Mouse (Mus musculus) retina, postnatal 1 day (tissue): ENCODE results near the gene Srrd.
A peak's percentile ranks its signal among the peaks of the same experiment; 100 is the strongest.
"Not testable (repeated sequence)": the region's sequence is repeated elsewhere in the genome, so short reads cannot be mapped to it uniquely, and the experiment has no call there.

ENCODE experiments used
- DNase-seq: peaks from one replicate; pipeline ENCODE4 v3.0.0-alpha.2; 2012

Srrd gene

DNA sequence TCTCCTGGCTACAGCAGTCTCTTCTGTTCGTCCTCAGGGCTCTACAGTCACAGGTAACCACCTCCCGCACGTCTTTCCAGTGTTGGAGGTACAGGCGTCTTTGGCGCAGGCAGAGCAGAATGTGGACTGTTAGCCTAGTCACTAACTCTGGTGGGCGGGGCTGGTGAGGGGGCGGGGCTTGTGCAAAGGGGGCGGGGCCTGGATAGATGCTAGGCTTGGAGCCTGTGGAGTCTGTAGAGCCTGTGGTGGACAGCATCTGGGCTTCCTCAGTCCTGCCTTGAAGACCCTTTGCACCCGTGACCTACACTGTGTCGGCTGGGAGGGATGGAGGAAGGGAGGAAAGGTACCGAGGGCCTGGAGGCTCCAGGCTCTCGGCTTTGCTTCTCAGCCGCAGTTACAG is 13.1 kb upstream of the Srrd start, which contains the start of gene Gm6583:
Gene Gm6583 (minus strand): TSS at position 124 of the 400 bp plus-strand sequence.
- no peak for DNase-seq

- DNase-seq = no peak
Observed at GRCm38 (mm10) chr5:112355493-112355892, 12.7 kb upstream of the Srrd start.

- DNase-seq = no peak
Observed at GRCm38 (mm10) chr5:112349169-112349568, 6.3 kb upstream of the Srrd start.

GRCm38 (mm10) chr5:112346211-112346965 is 3.5 kb upstream of the Srrd start:
- DNase-seq = no peak

DNA sequence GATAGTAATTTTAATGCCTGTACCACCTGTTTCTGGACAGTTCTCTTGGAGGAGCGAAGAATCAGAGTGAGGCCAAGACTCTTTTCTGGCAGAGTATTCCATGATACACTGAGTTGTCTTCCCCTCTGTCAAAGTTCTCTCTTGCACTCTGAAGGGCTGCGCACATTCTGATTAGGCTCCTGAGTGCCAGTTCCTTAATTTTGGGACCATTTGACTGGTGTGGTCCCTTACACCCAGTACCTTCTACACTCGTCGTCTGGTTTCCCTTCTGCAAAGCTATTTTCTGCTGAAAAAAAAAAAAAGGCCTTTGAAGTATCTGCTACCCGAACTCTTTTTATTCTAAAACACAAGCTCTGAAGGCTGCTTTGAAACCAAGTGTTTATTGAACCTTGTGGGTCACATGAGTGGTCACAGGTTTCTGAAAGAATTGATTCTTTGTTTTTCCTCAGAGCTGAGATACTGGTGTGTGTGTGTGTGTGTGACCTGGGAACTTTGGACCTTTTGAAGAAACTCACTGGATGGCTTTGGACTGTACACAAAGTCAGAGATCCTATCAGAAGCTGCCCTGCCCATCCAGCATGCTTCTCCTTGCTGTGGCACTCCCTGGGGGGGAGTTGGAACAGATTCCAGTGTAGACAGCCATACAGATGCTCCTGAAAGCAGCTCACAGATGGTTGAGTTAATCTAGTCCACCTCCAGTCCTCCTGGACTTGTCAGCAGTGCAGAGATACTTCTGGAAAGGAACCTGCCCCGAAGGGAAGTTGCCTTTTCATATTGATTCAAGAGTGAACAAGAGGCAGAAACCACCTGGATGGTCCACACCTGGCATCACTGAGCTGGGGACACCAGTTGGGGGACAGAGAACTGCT is 1.5 kb upstream of the Srrd start:
- DNase-seq = no peak

- DNase-seq = no peak
Observed at GRCm38 (mm10) chr5:112343205-112343595, 360 bp upstream of the Srrd start.

DNA sequence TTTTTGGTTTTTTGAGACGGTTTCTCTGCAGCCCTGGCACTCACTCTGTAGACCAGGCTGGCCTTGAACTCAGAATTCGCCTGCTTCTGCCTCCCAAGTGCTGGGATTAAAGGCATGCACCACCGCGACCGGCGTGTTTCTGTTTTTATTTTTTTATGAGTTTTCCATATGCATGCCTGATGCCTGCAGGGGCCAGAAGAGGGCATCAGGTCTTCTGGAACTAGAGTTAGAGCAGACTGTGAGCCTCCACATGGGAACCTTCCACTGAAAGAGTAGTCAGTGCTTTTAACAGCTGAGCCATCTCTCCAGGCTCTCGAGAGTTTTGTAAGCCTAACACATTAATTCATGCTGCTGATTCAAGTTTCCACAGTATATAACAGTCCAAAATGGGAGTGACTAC is 3.6 kb downstream of the Srrd start:
- DNase-seq = no peak

GRCm38 (mm10) chr5:112337004-112337403 is 5.8 kb downstream of the Srrd start:
- DNase-seq = no peak

- DNase-seq = peak; percentile 48
Observed at GRCm38 (mm10) chr5:112335473-112335872, 7.4 kb downstream of the Srrd start.

DNA sequence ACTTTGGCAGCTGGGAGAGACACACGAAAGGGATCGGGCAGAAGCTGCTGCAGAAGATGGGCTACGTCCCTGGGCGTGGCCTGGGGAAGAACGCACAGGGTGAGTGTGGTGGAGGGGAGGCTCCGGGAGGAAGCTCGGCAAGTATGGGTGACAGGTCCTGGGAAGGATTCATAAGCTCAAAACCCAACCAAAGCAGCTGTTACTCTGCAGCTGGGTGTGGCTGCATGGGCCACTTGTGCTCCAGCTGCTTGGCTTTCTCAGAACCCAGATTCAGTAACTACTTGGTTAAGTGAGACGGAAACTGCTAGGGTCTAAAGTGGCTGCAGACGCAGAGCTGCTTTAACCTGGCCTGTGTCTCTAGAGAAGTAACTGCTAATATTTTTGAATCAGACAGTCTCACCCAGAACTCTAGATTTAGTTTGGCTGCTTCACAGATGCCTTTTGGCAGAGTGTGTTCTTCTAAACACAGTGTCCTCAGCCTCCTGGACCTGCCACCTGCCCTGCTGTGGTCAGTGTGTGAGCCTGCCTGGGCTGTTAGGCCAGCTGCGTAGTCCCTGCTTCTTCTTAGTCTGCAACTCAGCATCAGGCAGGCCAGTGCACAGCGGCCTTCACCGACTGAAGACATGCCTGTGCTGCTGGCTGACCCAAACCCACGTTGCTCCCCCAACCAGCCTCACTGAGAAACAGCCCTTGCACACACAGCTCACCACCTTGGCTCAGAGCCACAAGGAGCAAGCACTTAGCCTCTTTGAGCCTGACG is 12.9 kb downstream of the Srrd start:
- no peak for DNase-seq

GRCm38 (mm10) chr5:112327854-112328253 is 15.0 kb downstream of the Srrd start:
- DNase-seq = no peak

DNA sequence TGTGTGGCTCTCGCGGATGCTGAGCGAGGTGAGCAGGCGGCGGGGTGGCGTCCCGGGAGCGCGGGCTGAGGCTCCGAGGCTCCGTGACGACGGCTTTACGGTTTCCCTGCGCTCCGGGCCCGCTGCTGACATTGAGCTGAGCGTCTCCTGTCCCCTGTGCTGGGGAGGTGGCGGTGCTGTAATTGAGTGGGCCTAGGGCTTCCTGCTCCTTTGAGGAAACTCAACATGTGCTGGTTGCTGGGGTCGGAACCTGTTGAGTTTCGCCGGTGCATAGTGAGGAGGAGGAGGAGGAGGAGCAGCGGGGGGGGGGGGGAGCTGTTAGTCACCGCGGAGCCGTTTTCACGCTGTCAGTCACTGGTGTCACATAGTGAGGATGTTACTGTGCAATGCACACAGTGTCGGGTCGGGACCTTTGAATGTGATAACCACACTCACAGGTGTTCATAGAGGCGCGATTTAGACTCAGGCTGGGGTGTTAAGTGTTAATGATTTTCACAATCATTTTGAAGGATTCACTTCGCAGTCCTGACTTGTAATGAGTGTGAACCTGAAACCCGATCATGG is 16.3 kb downstream of the Srrd start:
- DNase-seq = no peak

GRCm38 (mm10) chr5:112325546-112326445 is 17.0 kb downstream of the Srrd start, which contains the start of gene Tfip11:
Tfip11 (plus strand) TSS chr5:112326358.
- DNase-seq = peak; percentile 97

DNA sequence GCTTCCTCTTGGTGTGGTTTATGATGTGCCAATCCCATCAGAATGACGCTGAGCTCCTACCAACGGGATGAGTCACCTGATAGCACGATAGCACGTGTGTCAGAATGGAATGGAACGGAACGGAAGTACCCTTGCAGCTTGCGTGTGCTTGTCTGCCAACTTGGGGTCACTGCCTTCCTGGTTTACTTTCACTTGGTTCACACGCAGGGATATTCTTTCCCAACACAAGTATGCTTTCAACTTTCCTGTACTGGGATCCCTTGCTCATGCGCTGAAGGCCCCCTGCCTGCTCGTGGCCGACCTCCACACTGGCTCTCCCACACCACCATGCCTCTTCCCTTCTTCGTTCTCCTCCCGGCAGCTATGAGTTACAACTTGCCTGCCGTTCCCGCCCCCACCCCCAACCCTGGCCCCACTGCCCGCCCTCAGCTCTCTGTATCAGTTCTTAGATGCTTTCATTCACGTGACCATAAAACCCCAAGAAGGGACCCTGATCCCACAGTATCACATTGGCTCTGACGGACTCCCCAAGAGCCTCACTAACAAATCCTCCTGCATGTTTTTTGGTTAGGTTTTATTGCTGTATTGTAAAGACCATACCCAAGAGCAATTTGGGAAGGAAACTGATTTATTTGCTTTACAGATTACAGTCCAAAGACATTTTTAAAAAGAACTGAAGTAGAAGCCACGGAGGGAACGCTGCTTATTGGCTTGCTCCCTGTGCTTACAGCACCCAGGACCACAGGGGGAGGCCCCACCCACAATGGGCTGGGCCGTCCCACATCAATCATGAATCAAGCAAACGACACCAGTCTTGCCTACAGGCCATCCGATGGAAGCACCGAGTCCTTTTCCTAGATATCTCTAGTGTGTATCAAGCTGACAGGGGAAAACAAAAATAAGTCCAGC is 17.9 kb downstream of the Srrd start:
- DNase-seq = peak; percentile 51

DNA sequence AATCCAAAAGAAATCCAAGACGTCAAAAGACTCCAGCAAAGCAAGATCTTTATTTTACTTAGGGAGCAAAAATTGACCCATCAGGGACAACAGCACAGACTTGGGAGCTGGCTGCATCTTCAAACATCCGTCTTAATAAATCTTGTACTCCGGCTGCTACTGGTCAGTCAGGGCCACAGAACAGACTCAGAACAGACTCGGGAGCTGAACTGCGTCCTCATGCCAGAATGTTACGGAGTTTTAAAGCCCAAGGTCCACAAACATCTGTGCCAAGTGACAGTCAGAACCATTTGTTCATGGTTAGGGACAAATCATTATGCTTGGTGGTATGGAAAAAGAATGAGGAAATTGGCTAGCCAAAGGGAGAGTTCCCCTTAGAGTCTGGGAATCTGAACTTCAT is 19.6 kb downstream of the Srrd start:
- no peak for DNase-seq

GRCm38 (mm10) chr5:112321376-112321775 is 21.5 kb downstream of the Srrd start:
- DNase-seq = no peak

GRCm38 (mm10) chr5:112320936-112321335 is 21.9 kb downstream of the Srrd start:
- DNase-seq = no peak

DNA sequence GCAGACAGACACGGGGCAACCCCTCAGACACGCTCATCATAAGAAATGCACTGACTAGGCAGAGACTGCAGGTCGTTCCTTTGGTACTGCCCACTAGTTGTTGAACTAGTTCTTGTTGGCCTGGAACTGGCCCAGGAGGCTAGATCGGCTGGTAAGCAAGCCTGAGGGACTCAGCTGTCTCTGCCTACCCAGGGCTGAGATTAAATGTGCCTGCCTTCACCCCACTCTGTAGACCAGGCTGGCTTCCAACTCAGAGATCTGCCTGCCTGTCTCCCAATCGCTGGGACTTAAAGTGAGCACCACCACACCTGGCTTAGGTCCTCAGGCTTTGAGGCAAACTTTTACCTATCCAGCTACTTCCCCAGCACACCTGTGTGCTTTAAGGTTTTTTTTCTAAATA is 22.5 kb downstream of the Srrd start:
- DNase-seq = no peak

DNA sequence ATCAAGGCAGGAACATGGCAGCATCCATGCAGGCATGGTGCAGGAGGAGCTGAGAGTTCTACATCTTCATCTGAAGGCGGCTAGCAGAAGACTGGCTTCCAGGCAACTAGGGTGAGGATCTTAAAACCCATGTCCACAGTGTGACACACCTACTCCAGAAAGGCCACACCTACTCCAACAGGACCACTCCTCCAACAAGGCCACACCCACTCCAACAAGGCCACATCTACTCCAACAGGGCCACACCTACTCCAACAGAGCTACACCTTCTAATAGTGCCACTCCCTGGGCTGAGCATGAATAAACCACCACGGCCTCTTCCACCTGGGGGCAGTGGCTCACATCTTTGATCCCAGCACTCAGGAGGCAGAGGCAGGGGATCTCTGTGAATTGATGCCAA is 23.5 kb downstream of the Srrd start:
- not testable (repeated sequence) for DNase-seq

DNA sequence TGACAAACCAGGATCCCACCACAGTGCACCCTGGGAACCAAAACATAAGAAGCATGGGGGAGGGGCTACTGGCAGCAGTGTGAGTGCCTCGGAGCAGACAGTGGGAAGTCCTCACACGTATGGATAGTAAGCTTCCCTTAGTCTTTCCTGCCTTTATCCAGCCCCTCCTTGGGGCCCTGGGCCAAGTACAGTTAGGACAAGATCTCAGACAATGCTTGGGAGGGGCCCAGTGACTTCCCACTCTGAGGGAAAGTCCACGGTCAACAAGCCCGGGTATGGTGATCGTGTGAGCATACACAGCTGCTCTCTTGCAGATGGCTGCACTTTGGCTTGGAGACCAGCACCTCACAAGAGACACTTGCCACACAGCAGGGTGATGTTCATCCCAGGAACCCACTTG is 25.5 kb downstream of the Srrd start:
- no peak for DNase-seq

- DNase-seq = no peak
Observed at GRCm38 (mm10) chr5:112316468-112316867, 26.4 kb downstream of the Srrd start.
